Mouse (Mus musculus) liver, embryonic 14.5 days (tissue): ENCODE measurements around the gene Lmod1. TPM values are rescaled to one million over a fixed set of nuclear protein-coding genes. Genes with fewer than 3 reads are reported as not detected.

Experiments
- ATAC-seq: fragments of 200-750 bp; cut with Nextera tagmentation; 2 replicates; pipeline ENCODE4 v1.8.0; 2017; ENCODE audit warnings: moderate number of reproducible peaks, mild to moderate bottlenecking, moderate library complexity; ENCODE audit not compliant: insufficient read depth
- DNase-seq, 3 experiments: peaks; one replicate each; pipeline ENCODE4 v3.0.0-alpha.2; 2012 to 2013; ENCODE audit warnings: low read depth in 3 of 3, low spot score in 3 of 3
- H3K27ac ChIP-seq: fragments of 300-500 bp; sonication (generic); 2 replicates; pipeline ENCODE4 v1.5.1; 2014; ENCODE audit warnings: moderate library complexity, mild to moderate bottlenecking, control low read depth, inconsistent platforms
- H3K27me3 ChIP-seq: fragments of 300-500 bp; sonication (generic); 2 replicates; pipeline ENCODE4 v1.6.1; 2014; ENCODE audit warnings: mild to moderate bottlenecking, low read length, moderate library complexity; ENCODE audit not compliant: control insufficient read depth, insufficient read depth
- H3K36me3 ChIP-seq: fragments of 300-500 bp; sonication (generic); replicated peaks from 2 replicates; pipeline ENCODE4 v1.6.1; 2014; ENCODE audit warnings: low read depth; ENCODE audit not compliant: control insufficient read depth, insufficient read depth
- H3K4me1 ChIP-seq, 2 experiments: fragments of 200-500 bp in 1 of 2; fragments of 300-500 bp in 1 of 2; sonication (generic) in 1 of 2; replicated peaks; 2 replicates each; pipeline ENCODE4 v1.6.1; 2012 to 2014; ENCODE audit warnings: antibody characterized with exemption in 1 of 2, inconsistent platforms in 1 of 2, low read length in 1 of 2; ENCODE audit not compliant: control insufficient read depth in 2 of 2, insufficient read depth in 2 of 2
- H3K4me2 ChIP-seq: fragments of 300-500 bp; sonication (generic); 2 replicates; pipeline ENCODE4 v1.6.1; 2014; ENCODE audit warnings: low read depth, mild to moderate bottlenecking, control low read depth, moderate library complexity
- H3K4me3 ChIP-seq, 2 experiments: fragments of 200-500 bp in 1 of 2; fragments of 300-500 bp in 1 of 2; sonication (generic) in 1 of 2; 2 replicates each; pipeline ENCODE4 v1.5.1; 2012 to 2014; ENCODE audit warnings: low read depth in 2 of 2, low read length in 2 of 2, mild to moderate bottlenecking in 2 of 2, control low read depth in 1 of 2, inconsistent platforms in 1 of 2, moderate library complexity in 1 of 2; ENCODE audit not compliant: insufficient read depth in 1 of 2
- H3K9ac ChIP-seq: fragments of 300-500 bp; sonication (generic); replicated peaks from 2 replicates; pipeline ENCODE4 v1.6.1; 2014; ENCODE audit warnings: mild to moderate bottlenecking, control low read depth, moderate library complexity
- H3K9me3 ChIP-seq: fragments of 300-500 bp; sonication (generic); 2 replicates; pipeline ENCODE4 v1.6.1; 2016; ENCODE audit warnings: low read length, mixed read lengths; ENCODE audit not compliant: control insufficient read depth
- CTCF ChIP-seq: IDR thresholded peaks from 2 replicates; pipeline ENCODE4 v1.5.1; 2016; ENCODE audit warnings: antibody characterized with exemption, low read depth, control low read depth
- EP300 ChIP-seq: IDR thresholded peaks from 2 replicates; pipeline ENCODE4 v1.6.1; 2016; ENCODE audit warnings: antibody characterized with exemption, low read depth
- WGBS: fragments of 180-500 bp; shearing (Covaris S2); extraction: QIAGEN DNeasy Blood & Tissue Kit; methylation state at CpG from one replicate; pipeline ENCODE4 v1.1.7; 2014; ENCODE audit not compliant: insufficient replicate concordance; 5-methylcytosine and 5-hydroxymethylcytosine counted together
- polyA plus RNA-seq, 2 experiments: library from polyadenylated mRNA; depleted of rRNA in 1 of 2; stranded (reverse) in 1 of 2; unstranded in 1 of 2; fragments of >200 nt; fragmentation: Nextera tagmentation in 1 of 2; extraction: Ambion mirVana in 1 of 2; gene quantifications; 2 replicates each; pipeline versions ENCODE4 v1.2.1 to v1.2.3; 2012 to 2014

The Lmod1 gene
- polyA plus RNA-seq, 2 experiments, result 0.08 to 0.10 TPM

DNA sequence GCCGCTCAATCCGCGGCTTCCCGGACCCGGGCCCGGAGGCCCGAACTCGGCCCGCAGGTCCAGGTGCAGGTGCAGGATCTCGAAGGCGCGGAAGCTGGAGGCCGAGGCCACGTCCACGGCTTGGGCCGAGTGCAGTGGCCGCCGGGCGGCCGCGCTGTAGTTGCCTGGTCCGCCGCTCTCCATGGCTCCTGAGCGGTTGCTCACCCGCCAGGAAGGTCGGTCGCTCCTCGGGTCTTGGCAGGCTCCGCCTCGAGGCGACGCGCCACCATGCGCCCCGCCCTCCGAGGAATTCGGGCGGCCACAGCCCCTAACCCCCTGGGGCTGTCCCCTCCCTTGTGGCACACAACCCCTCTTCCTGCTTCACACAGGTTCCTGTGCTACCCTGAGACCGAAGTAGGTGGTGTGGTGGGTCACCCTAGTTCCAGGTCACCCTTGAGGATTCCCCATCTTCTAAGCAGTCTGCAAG is 40.7 kb upstream of the Lmod1 start, which contains the start of gene Rnpep:
Gene Rnpep (minus strand): TSS at position 259 of the 466 bp plus-strand sequence.
- TF ChIP-seq EP300 (no peak), CTCF (no peak)
- Histone ChIP-seq H3K9me3 (no peaks in the 10 kb centered on the region), H3K36me3 (no peaks in the 10 kb centered on the region), H3K27ac (peak within 1 kb of the TSS; percentile 8), H3K27me3 (no peaks in the 10 kb centered on the region), H3K4me1 (peaks cover 0 to 5% of the 10 kb centered on the region in 2 experiments; a peak in 2 of 4 replicates), H3K9ac (peak within 1 kb of the TSS; percentile 40), H3K4me2 (peak within 1 kb of the TSS; percentile 86), H3K4me3 (peak within 1 kb of the TSS; percentile 63 to 70)
- 1% methylated on average over 35 of the region's 39 CpGs for WGBS
- ATAC-seq, result peak; percentile 76
- no peak for DNase-seq

- ATAC-seq (no peak), DNase-seq (no peak)
- H3K9ac ChIP-seq, result no peak overlapping the region
- WGBS, result 58% methylated on average over 2 of the region's 2 CpGs
- peaks cover 0 to 5% of the 10 kb centered on the region in 2 experiments; a peak in 2 of 4 replicates for H3K4me1 ChIP-seq
- TF ChIP-seq CTCF (no peak), EP300 (no peak)
- no peaks in the 10 kb centered on the region for H3K27me3 ChIP-seq
- no peak overlapping the region for H3K4me3 ChIP-seq
- no peaks in the 10 kb centered on the region for H3K9me3 ChIP-seq
- no peak overlapping the region for H3K4me2 ChIP-seq
- H3K36me3 ChIP-seq, result no peaks in the 10 kb centered on the region
- H3K27ac ChIP-seq, result no peak overlapping the region
Measured at GRCm38 (mm10) chr1:135286311-135286710, 38.3 kb upstream of the Lmod1 start.

- ATAC-seq (no peak), DNase-seq (no peak)
- H3K9me3 ChIP-seq, result no peaks in the 10 kb centered on the region
- peaks cover 4% of the 10 kb centered on the region for H3K36me3 ChIP-seq
- no peak overlapping the region for H3K27ac ChIP-seq
- TF ChIP-seq EP300 (no peak), CTCF (no peak)
- no peak overlapping the region for H3K9ac ChIP-seq
- H3K4me2 ChIP-seq, result no peak overlapping the region
- 77% methylated on average over 5 of the region's 5 CpGs for WGBS
- H3K27me3 ChIP-seq, result no peaks in the 10 kb centered on the region
- no peak overlapping the region for H3K4me3 ChIP-seq
- no peaks in the 10 kb centered on the region for H3K4me1 ChIP-seq
Measured at GRCm38 (mm10) chr1:135290908-135291307, 33.7 kb upstream of the Lmod1 start.

DNA sequence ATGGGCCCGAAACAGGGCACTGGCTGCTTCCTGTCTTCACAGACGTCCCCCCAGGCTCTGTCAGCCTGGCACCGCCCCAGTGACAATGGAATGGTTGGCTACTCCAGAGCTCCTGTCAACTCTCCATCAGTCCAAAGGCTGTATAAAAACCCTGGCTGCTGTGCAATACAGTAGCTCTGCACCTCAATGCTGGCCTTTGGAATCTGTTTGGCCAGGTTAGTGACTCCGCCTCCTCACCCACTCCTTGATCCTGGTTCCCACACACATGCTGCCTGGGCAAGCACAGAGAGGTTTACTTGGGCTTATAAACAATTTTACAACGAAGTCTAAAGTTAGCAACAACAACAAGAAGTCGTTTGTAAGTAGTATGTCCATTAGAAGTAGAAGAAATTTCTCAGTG is 13.3 kb upstream of the Lmod1 start:
- no peaks in the 10 kb centered on the region for H3K9me3 ChIP-seq
- TF ChIP-seq EP300 (no peak), CTCF (no peak)
- 67% methylated on average over 6 of the region's 6 CpGs for WGBS
- no peak overlapping the region for H3K9ac ChIP-seq
- no peaks in the 10 kb centered on the region for H3K27me3 ChIP-seq
- H3K4me1 ChIP-seq, result peaks cover 10 to 15% of the 10 kb centered on the region in 2 experiments; a peak in 3 of 4 replicates
- peaks cover 15% of the 10 kb centered on the region for H3K36me3 ChIP-seq
- ATAC-seq (no peak), DNase-seq (peak in 1 of 3 experiments; percentile 11)
- no peak overlapping the region for H3K4me3 ChIP-seq
- H3K4me2 ChIP-seq, result no peak overlapping the region
- H3K27ac ChIP-seq, result no peak overlapping the region

DNA sequence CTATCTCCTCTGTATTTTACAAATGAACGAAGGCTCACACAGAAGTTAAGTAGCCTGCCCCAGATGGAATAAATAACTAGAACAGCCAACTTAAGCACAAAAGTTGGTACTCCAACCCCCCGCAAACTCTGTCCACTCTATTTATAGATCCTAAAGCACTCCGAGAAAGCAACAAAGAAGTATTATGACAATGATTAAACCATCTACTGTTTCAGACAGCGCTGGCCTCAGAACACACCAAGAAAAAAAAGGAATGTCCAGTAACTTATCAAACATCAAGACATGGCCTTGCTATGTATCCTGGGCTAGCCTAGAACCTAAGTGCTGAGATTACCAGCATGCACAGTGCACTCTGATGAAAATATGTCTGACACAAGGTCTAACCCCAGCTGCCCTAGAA is 12.4 kb upstream of the Lmod1 start:
- no peak for ATAC-seq

More for the DNA sequence above, 12.4 kb upstream of the Lmod1 start:
- no peak overlapping the region for H3K27ac ChIP-seq
- peak overlapping the region; percentile 94 for H3K4me2 ChIP-seq
- no peak for TF ChIP-seq CTCF
- TF ChIP-seq EP300, result no peak
- no peaks in the 10 kb centered on the region for H3K9me3 ChIP-seq
- H3K4me3 ChIP-seq, result peak overlapping the region; percentile 72 to 91
- no peak for DNase-seq
- peak overlapping the region; percentile 90 for H3K9ac ChIP-seq
- 79% methylated on average over 4 of the region's 4 CpGs for WGBS
- peaks cover 15% of the 10 kb centered on the region for H3K36me3 ChIP-seq
- H3K27me3 ChIP-seq, result no peaks in the 10 kb centered on the region
- H3K4me1 ChIP-seq, result peaks cover 10 to 15% of the 10 kb centered on the region in 2 experiments; a peak in 3 of 4 replicates
